Mouse (Mus musculus) G1E (cell line): Measurements from ENCODE around the gene Ptpn3. TPM values are rescaled to one million over a fixed set of nuclear protein-coding genes. Genes with fewer than 3 reads are reported as not detected.

Experiments
- ATAC-seq: 2 replicates; pipeline ENCODE4 v1.8.0; 2016; ENCODE audit warnings: mild to moderate bottlenecking; ENCODE audit not compliant: insufficient number of reproducible peaks, poor library complexity, low FRiP score, severe bottlenecking; ENCODE audit errors: extremely low read depth
- DNase-seq: peaks from one replicate; pipeline ENCODE4 v3.0.0; 2012; ENCODE audit warnings: low spot score
- H3K27me3 ChIP-seq: 2 replicates; pipeline ENCODE4 v1.6.1; 2012; ENCODE audit warnings: mild to moderate bottlenecking, low read length, inconsistent platforms; ENCODE audit not compliant: insufficient read depth
- H3K36me3 ChIP-seq: replicated peaks from 2 replicates; pipeline ENCODE3; 2012; ENCODE audit warnings: mild to moderate bottlenecking, inconsistent platforms
- H3K4me1 ChIP-seq: 2 replicates; pipeline ENCODE4 v1.6.1; 2012; ENCODE audit warnings: low read depth, low read length, inconsistent platforms, mixed read lengths; ENCODE audit not compliant: insufficient read depth
- H3K4me3 ChIP-seq: 2 replicates; pipeline ENCODE4 v1.5.1; 2012; ENCODE audit warnings: low read depth, mild to moderate bottlenecking, inconsistent platforms, low read length, moderate library complexity, mixed read lengths
- H3K9me3 ChIP-seq: replicated peaks from 2 replicates; pipeline ENCODE4 v1.6.1; 2012; ENCODE audit warnings: inconsistent platforms
- CTCF ChIP-seq: IDR thresholded peaks from 2 replicates; pipeline ENCODE4 v1.5.1; 2012; ENCODE audit warnings: low read depth, low read length, inconsistent platforms, mixed read lengths
- GATA1 ChIP-seq: IDR thresholded peaks from 2 replicates; pipeline ENCODE4 v1.6.1; 2012; ENCODE audit warnings: borderline replicate concordance, low read length, inconsistent platforms, mixed read lengths
- GATA2 ChIP-seq: IDR thresholded peaks from 2 replicates; pipeline ENCODE4 v1.6.1; 2012; ENCODE audit warnings: low read depth, low read length, inconsistent platforms, borderline replicate concordance
- POLR2AphosphoS5 ChIP-seq: IDR thresholded peaks from 2 replicates; pipeline ENCODE4 v1.6.1; 2012; ENCODE audit warnings: low read depth, low read length, inconsistent platforms; ENCODE audit not compliant: insufficient replicate concordance
- TAL1 ChIP-seq: conservative IDR thresholded peaks from 2 replicates; pipeline ENCODE4 v1.6.1; 2012; ENCODE audit warnings: low read depth, low read length, inconsistent platforms, mixed read lengths
- polyA plus RNA-seq: library from polyadenylated mRNA; stranded (reverse); fragments of >175 nt; gene quantifications from 2 replicates; pipeline ENCODE4 v1.2.3, GENCODE M21; 2012
- total RNA-seq, 2 experiments: library from RNA; stranded (forward) in 1 of 2; stranded (reverse) in 1 of 2; fragments of 200-1000 nt in 1 of 2; fragments of >200 nt in 1 of 2; fragmentation: Nextera tagmentation in 1 of 2; gene quantifications; 2 replicates each; pipeline ENCODE4 v1.2.3; 2014 to 2017

Gene Ptpn3
- total and polyA plus RNA-seq, 3 experiments, result under 0.01 TPM; not detected in 2

DNA sequence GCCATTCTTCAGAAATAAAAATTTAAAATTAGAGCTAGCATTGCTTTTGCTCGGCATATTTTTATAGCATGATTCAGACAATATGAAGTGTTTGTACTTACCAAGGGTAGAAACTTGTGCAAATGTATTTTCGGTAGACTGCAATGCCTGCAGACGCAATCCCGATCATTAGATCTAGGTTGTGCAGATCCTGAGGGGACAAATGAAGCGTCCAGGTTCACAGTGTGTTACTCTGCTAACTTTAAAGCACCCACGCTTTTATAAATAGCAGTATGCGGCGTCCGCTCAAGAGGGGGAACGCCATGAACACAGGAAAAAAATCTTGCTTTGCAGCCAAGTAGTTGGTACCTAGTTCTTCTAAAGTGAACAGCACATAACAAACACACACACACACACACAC lies 56.8 kb downstream of the Ptpn3 start:
- no peak for ATAC-seq
- H3K4me3 ChIP-seq, result no peak overlapping the region
- H3K36me3 ChIP-seq, result no peaks in the 10 kb centered on the region
- DNase-seq, result no peak
- H3K4me1 ChIP-seq, result no peaks in the 10 kb centered on the region
- peaks cover 68% of the 10 kb centered on the region for H3K9me3 ChIP-seq
- TF ChIP-seq TAL1, result no peak
- TF ChIP-seq GATA1, result no peak
- TF ChIP-seq CTCF, result no peak
- no peak for TF ChIP-seq GATA2
- TF ChIP-seq POLR2AphosphoS5, result no peak
- H3K27me3 ChIP-seq, result no peaks in the 10 kb centered on the region

- TF ChIP-seq TAL1 (no peak), GATA2 (no peak), POLR2AphosphoS5 (no peak), GATA1 (no peak), CTCF (no peak)
- no peak overlapping the region for H3K4me3 ChIP-seq
- no peaks in the 10 kb centered on the region for H3K27me3 ChIP-seq
Observed at GRCm38 (mm10) chr4:57243312-57243711, 58.3 kb downstream of the Ptpn3 start.

DNA sequence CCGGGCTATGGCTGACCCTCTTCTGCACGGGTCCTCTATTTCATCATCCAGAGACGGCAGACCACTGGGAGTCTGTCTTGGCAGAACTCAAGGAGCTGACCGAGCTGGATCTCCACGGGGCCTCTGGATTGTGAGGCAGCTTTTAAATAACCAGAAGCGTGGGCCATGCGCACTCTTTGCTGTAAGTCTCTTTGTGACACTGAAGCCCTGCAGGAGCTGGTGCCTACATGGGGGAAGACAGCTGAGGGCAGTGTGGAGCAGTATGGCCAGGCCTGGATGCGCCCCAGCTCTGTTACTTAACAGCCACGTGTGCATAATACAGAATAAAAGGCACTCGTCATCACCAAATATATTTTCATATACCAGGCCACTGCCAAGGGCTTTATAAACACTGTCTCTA lies 60.7 kb downstream of the Ptpn3 start:
- no peak for TF ChIP-seq CTCF
- no peak for TF ChIP-seq POLR2AphosphoS5
- no peak for TF ChIP-seq GATA2
- TF ChIP-seq TAL1, result no peak
- no peak for TF ChIP-seq GATA1
- H3K27me3 ChIP-seq, result no peaks in the 10 kb centered on the region; the same call in 1 of the 2 replicates
- H3K4me1 ChIP-seq, result no peaks in the 10 kb centered on the region
- H3K36me3 ChIP-seq, result no peaks in the 10 kb centered on the region
- DNase-seq (no peak), ATAC-seq (no peak)
- H3K9me3 ChIP-seq, result peaks cover 70% of the 10 kb centered on the region
- no peak overlapping the region for H3K4me3 ChIP-seq

More at GRCm38 (mm10) chr4:57243312-57243711, 58.3 kb downstream of the Ptpn3 start:
- H3K4me1 ChIP-seq, result no peaks in the 10 kb centered on the region
- DNase-seq, result no peak
- no peak for ATAC-seq
- H3K36me3 ChIP-seq, result no peaks in the 10 kb centered on the region
- H3K9me3 ChIP-seq, result peaks cover 68% of the 10 kb centered on the region

DNA sequence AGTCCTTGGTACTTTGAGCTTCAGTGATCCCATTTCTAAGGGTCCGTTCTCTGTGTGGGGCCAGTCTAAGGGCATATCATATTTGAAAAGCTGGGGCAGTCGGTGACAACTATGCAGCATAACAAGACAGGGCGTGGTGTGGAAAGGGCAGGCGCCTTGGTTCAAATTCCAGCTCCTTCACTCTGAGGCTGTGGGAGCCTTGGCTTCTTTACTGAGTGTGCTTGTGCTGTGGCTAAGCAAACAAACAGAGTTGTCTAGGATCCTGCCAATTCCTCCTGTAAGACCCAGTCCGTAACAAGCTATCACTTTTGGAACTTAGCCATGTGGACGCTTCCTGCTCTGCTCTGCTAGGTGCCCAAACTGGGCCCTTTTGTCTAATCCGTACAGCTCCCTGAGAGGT lies 61.5 kb downstream of the Ptpn3 start:
- Histone ChIP-seq H3K36me3 (no peaks in the 10 kb centered on the region), H3K9me3 (peaks cover 76% of the 10 kb centered on the region), H3K27me3 (no peaks in the 10 kb centered on the region; the same call in 1 of the 2 replicates), H3K4me3 (no peak overlapping the region), H3K4me1 (no peaks in the 10 kb centered on the region)
- DNase-seq (no peak), ATAC-seq (no peak)
- TF ChIP-seq POLR2AphosphoS5 (no peak), GATA2 (no peak), TAL1 (no peak), CTCF (no peak)

DNA sequence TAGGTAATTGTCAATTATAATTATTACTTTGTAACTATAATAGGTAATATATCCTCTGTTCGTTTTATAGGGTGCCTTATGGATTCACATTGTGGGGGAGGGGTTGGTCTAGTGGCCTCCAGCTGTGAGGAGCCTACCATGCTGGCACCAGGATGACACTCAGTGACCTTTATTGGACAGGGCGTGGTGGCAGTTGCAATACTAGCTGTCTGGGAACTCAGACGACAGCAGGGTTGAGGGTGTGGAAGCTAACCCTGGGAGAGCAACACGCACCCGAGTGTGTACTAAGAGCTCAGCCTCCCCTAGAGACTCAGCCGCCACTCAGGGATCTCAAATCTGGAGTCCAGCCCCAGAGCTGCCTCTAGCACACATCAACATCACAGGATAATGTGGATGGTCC lies 62.5 kb downstream of the Ptpn3 start:
- TF ChIP-seq GATA1, result no peak
- no peak for TF ChIP-seq TAL1
- H3K27me3 ChIP-seq, result no peaks in the 10 kb centered on the region; the same call in 1 of the 2 replicates
- DNase-seq, result no peak
- H3K9me3 ChIP-seq, result peaks cover 75% of the 10 kb centered on the region
- H3K4me3 ChIP-seq, result no peak overlapping the region
- no peak for ATAC-seq
- no peaks in the 10 kb centered on the region for H3K4me1 ChIP-seq
- no peaks in the 10 kb centered on the region for H3K36me3 ChIP-seq

GRCm38 (mm10) chr4:57238118-57238517 lies 63.5 kb downstream of the Ptpn3 start:
- no peak for TF ChIP-seq CTCF
- no peak for TF ChIP-seq GATA2
- TF ChIP-seq GATA1, result no peak
- TF ChIP-seq POLR2AphosphoS5, result no peak
- no peak for TF ChIP-seq TAL1
- DNase-seq (no peak), ATAC-seq (no peak)
- Histone ChIP-seq H3K27me3 (no peaks in the 10 kb centered on the region; the same call in 1 of the 2 replicates), H3K36me3 (no peaks in the 10 kb centered on the region), H3K4me3 (no peak overlapping the region), H3K9me3 (peaks cover 73% of the 10 kb centered on the region), H3K4me1 (no peaks in the 10 kb centered on the region)

- H3K4me3 ChIP-seq, result no peak overlapping the region
- ATAC-seq (no peak), DNase-seq (no peak)
- no peaks in the 10 kb centered on the region; the same call in 1 of the 2 replicates for H3K27me3 ChIP-seq
- no peaks in the 10 kb centered on the region for H3K36me3 ChIP-seq
- H3K4me1 ChIP-seq, result no peaks in the 10 kb centered on the region
- peaks cover 72% of the 10 kb centered on the region for H3K9me3 ChIP-seq
- TF ChIP-seq GATA1 (no peak), GATA2 (no peak), TAL1 (no peak), CTCF (no peak), POLR2AphosphoS5 (no peak)
Observed at GRCm38 (mm10) chr4:57236513-57236912, 65.1 kb downstream of the Ptpn3 start.
